Mouse (Mus musculus) neural tube, embryonic 11.5 days (tissue): ENCODE measurements at regions not wholly inside any gene's neighbourhood (a gene's known extent, or its start where the extent isn't known, plus 50 kb on each side); places are given as distances from the start of the nearest gene placed in this dataset.

Experiments
- ATAC-seq: fragments of 200-750 bp; cut with Nextera tagmentation; 2 replicates; pipeline ENCODE4 v1.8.0; 2017; ENCODE audit warnings: moderate number of reproducible peaks, mild to moderate bottlenecking, moderate TSS enrichment, moderate library complexity; ENCODE audit not compliant: insufficient read depth, low FRiP score, low TSS enrichment
- DNase-seq: peaks from one replicate; pipeline ENCODE4 v3.0.0-alpha.2; 2015; ENCODE audit warnings: low spot score
- H3K27ac ChIP-seq: fragments of 300-500 bp; sonication (generic); 2 replicates; pipeline ENCODE4 v1.5.1; 2014; ENCODE audit warnings: low read depth, mild to moderate bottlenecking, low read length
- H3K27me3 ChIP-seq: fragments of 300-500 bp; sonication (generic); 2 replicates; pipeline ENCODE4 v1.6.1; 2014; ENCODE audit warnings: mild to moderate bottlenecking, low read length, mixed read lengths; ENCODE audit not compliant: control insufficient read depth, insufficient read depth
- H3K36me3 ChIP-seq: fragments of 300-500 bp; sonication (generic); 2 replicates; pipeline ENCODE4 v1.6.1; 2014; ENCODE audit warnings: mild to moderate bottlenecking, low read length, moderate library complexity, mixed read lengths; ENCODE audit not compliant: control insufficient read depth, insufficient read depth
- H3K4me1 ChIP-seq: fragments of 300-500 bp; sonication (generic); 2 replicates; pipeline ENCODE4 v1.6.1; 2014; ENCODE audit warnings: low read length, mixed read lengths; ENCODE audit not compliant: control insufficient read depth, insufficient read depth
- H3K4me2 ChIP-seq: fragments of 300-500 bp; sonication (generic); 2 replicates; pipeline ENCODE4 v1.6.1; 2014; ENCODE audit warnings: low read depth, mild to moderate bottlenecking, moderate library complexity
- H3K4me3 ChIP-seq: fragments of 300-500 bp; sonication (generic); 2 replicates; pipeline ENCODE4 v1.5.1; 2014; ENCODE audit warnings: low read depth, low read length
- H3K9ac ChIP-seq: fragments of 300-500 bp; sonication (generic); 2 replicates; pipeline ENCODE4 v1.6.1; 2014; ENCODE audit warnings: mild to moderate bottlenecking, low read length
- H3K9me3 ChIP-seq: fragments of 300-500 bp; sonication (generic); 2 replicates; pipeline ENCODE4 v1.6.1; 2016; ENCODE audit warnings: low read length; ENCODE audit not compliant: control insufficient read depth
- WGBS: fragments of 180-500 bp; shearing (Covaris S2); extraction: QIAGEN DNeasy Blood & Tissue Kit; methylation state at CpG from one replicate; pipeline ENCODE4 v1.1.7; 2014; 5-methylcytosine and 5-hydroxymethylcytosine counted together

DNA sequence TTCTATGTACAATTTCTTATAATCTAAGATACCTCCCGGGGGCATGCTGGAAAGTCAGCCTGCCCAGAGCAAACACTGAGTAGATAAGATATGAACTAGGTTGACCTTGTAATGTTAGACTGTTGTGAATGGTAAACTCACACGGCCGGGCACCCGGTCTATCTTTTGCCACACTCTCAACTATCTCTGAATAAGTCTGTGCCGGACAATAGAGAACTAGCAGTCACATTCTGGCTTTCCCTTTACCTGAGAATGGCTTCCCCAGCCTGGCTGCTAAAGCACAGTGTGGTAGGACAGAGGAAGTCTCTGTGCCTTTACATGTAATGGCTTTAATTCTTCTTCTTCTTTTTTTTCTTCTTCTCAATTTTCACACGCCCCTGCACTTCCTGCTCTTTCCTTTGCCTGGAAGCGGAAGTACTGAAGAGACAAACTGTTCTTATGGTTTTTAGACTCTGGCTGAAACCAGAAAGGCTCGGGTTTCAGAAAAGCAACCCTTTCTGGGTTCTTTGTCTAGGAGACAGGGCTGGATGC is 148.7 kb downstream of the Pten start:
- DNase-seq (no peak), ATAC-seq (no peak)
- no peak overlapping the region for H3K9ac ChIP-seq
- H3K36me3 ChIP-seq = no peaks in the 10 kb centered on the region
- WGBS = 78% methylated on average over 8 of the region's 8 CpGs
- no peak overlapping the region for H3K4me3 ChIP-seq
- 0 out of 2 replicates have a peak, but pooled peaks cover 4% of the 10 kb centered on the region for H3K4me1 ChIP-seq
- H3K9me3 ChIP-seq = no peaks in the 10 kb centered on the region
- H3K4me2 ChIP-seq = no peak overlapping the region
- no peaks in the 10 kb centered on the region for H3K27me3 ChIP-seq
- no peak overlapping the region for H3K27ac ChIP-seq

DNA sequence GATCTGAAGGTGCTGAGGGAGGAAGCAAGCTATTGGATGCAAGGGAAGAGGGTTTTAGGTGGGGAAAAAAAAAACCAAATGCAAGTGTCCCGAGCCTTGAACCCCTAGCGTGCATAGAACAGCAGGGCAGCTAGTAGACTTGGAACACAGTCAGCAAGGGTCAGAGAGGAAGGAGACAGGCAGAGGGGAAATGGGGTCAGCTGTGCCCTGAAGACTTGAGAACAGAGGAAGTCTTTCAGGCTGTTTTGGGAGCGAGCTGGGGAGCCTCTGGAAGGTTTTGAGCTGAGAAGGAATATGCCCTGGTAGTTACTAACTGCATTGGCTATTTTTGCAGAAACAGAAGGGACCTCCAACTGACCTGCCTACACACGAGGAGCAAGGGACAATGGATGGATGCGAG is 149.5 kb downstream of the Pten start:
- H3K36me3 ChIP-seq = no peaks in the 10 kb centered on the region
- no peak overlapping the region for H3K4me3 ChIP-seq
- DNase-seq (no peak), ATAC-seq (no peak)
- H3K27ac ChIP-seq = no peak overlapping the region
- no peak overlapping the region for H3K9ac ChIP-seq
- H3K4me2 ChIP-seq = no peak overlapping the region
- H3K4me1 ChIP-seq = 0 out of 2 replicates have a peak, but pooled peaks cover 4% of the 10 kb centered on the region
- no peaks in the 10 kb centered on the region for H3K27me3 ChIP-seq
- WGBS = 70% methylated on average over 5 of the region's 5 CpGs
- H3K9me3 ChIP-seq = no peaks in the 10 kb centered on the region

DNA sequence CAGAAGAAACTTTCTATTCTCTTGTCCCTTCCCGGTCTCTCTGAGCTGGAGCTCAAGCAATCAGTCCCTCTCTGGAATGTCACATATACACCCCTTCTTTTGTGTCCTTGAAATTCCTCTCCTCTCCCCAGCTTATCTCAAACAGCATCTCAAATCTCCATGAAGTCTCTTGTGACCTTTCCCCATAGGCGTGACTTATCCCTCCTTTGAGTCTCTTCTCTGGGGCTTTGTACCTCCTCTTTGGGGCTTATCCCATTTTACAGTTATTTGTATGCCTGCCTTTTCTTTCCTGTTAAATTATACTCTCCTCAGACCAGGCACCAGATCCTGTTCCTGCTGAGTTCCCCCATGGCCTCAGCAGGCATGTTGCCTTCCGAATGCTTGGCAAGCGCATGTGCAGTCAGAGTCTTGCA is 152.8 kb downstream of the Pten start:
- DNase-seq (no peak), ATAC-seq (no peak)
- H3K9me3 ChIP-seq = no peaks in the 10 kb centered on the region
- no peaks in the 10 kb centered on the region for H3K36me3 ChIP-seq
- no peak overlapping the region for H3K27ac ChIP-seq
- 25% methylated on average over 4 of the region's 4 CpGs for WGBS
- H3K4me1 ChIP-seq = 0 out of 2 replicates have a peak, but pooled peaks cover 4% of the 10 kb centered on the region
- H3K9ac ChIP-seq = no peak overlapping the region
- no peaks in the 10 kb centered on the region for H3K27me3 ChIP-seq
- H3K4me3 ChIP-seq = no peak overlapping the region
- no peak overlapping the region for H3K4me2 ChIP-seq

DNA sequence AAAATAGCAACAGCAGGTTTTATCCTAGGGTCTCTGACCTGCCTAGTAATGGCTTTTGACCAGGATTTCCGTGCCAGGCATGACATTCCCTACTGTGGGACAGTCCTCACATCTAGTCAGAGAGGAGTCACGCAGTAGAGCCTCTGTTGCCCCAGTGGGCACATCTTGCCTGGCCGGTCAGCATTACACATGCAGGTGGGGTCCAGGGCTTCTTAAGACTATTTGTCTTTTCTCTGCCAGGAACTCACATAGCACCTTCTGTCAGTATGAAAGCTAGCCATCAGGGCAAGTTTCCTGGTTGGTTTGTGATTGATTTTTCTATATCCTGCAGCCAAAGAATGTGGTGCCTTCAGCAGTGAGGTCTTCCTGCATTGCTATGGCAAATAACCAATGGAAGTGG is 155.0 kb downstream of the Pten start:
- no peak overlapping the region for H3K27ac ChIP-seq
- no peak overlapping the region for H3K4me2 ChIP-seq

DNA sequence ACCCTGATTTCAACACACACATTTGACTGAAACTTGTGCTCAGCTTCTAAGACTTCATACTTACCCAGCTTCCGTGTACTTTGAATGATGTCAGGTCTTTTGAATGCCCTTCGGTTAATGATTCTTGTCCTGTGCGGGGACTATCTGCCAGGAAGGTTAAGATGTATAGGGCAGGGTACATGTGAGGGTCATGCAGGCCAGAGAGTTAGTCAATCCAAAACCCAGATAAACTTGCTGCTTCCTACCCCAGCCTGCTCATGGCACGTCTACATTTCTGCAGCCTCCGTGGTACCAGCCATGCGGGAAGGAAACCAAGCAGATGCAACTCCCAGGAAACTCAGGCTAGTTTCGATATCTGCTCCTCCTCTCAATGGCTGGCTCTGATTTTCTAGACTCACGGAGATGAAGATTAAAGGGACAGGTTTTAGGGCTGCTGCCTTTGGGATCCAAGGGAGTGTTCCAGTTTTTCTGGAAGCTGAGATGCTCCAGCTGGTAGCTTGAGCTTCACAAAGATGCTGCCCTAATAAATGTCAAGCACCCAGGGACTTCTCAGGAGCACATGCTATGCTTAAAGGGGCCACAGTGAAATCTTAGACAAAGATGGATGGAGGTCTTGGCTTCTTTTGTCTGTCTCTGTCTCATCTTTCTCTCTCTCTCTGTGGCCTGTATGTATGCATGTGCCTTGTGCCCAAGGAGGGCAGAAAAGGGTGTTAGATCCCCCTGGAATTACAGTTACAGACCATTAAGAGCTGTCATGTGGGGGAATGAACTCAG is 159.4 kb downstream of the Pten start:
- 87% methylated on average over 8 of the region's 8 CpGs for WGBS
- Histone ChIP-seq H3K27me3 (no peaks in the 10 kb centered on the region), H3K9ac (no peak overlapping the region), H3K27ac (no peak overlapping the region), H3K4me2 (no peak overlapping the region), H3K9me3 (no peaks in the 10 kb centered on the region), H3K4me1 (no peaks in the 10 kb centered on the region), H3K4me3 (no peak overlapping the region), H3K36me3 (no peaks in the 10 kb centered on the region)
- DNase-seq (no peak), ATAC-seq (no peak)

More for the DNA sequence above, 155.0 kb downstream of the Pten start:
- 91% methylated on average over 3 of the region's 3 CpGs for WGBS
- ATAC-seq (no peak), DNase-seq (no peak)
- no peak overlapping the region for H3K9ac ChIP-seq
- no peaks in the 10 kb centered on the region for H3K9me3 ChIP-seq
- H3K4me1 ChIP-seq = 0 out of 2 replicates have a peak, but pooled peaks cover 4% of the 10 kb centered on the region
- H3K4me3 ChIP-seq = no peak overlapping the region
- no peaks in the 10 kb centered on the region for H3K27me3 ChIP-seq
- H3K36me3 ChIP-seq = no peaks in the 10 kb centered on the region

DNA sequence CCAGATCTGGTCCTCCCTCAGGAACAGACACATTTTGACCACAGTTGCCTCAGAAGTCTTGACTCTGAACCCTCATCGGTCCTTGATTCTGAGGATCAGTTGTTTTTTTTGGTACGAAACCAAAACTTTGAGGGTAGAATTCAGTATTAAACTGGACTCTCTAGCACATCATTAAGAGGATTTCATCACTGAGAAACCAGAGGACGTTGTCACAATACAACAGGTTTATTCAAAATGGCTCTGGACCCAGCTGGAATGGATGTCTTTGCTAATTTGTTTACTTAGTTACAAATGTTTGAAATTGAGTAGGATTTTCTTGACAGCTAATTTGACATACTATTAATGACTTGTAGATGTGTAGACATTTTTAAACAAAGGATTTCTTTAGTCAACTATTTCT is 163.7 kb downstream of the Pten start:
- WGBS = 91% methylated on average over 3 of the region's 3 CpGs
- Histone ChIP-seq H3K4me3 (no peak overlapping the region), H3K27ac (no peak overlapping the region), H3K4me2 (no peak overlapping the region), H3K4me1 (no peaks in the 10 kb centered on the region), H3K9ac (no peak overlapping the region), H3K36me3 (no peaks in the 10 kb centered on the region), H3K9me3 (no peaks in the 10 kb centered on the region), H3K27me3 (no peaks in the 10 kb centered on the region)
- ATAC-seq (no peak), DNase-seq (no peak)

DNA sequence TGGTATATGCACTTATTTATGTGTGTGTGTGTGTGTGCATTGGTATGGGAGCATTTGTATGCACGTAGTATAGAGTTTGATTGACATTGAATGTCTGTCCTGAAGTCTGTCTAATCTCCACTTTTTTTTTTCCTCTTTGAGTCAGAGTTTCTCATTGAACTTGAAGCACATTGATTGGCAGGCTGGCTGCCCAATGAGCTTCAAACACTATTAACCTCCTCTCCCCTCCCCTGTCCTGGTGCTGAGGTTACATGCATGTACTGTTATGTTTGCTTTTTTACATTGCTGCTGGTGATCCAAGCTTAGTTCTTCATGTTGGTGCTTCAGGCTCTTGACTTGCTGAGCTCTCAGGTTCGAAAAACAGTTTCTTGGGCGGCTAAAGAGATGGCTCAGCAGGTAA is 166.6 kb downstream of the Pten start:
- no peak overlapping the region for H3K9ac ChIP-seq
- 83% methylated on average over 3 of the region's 3 CpGs for WGBS
- no peak for ATAC-seq

DNA sequence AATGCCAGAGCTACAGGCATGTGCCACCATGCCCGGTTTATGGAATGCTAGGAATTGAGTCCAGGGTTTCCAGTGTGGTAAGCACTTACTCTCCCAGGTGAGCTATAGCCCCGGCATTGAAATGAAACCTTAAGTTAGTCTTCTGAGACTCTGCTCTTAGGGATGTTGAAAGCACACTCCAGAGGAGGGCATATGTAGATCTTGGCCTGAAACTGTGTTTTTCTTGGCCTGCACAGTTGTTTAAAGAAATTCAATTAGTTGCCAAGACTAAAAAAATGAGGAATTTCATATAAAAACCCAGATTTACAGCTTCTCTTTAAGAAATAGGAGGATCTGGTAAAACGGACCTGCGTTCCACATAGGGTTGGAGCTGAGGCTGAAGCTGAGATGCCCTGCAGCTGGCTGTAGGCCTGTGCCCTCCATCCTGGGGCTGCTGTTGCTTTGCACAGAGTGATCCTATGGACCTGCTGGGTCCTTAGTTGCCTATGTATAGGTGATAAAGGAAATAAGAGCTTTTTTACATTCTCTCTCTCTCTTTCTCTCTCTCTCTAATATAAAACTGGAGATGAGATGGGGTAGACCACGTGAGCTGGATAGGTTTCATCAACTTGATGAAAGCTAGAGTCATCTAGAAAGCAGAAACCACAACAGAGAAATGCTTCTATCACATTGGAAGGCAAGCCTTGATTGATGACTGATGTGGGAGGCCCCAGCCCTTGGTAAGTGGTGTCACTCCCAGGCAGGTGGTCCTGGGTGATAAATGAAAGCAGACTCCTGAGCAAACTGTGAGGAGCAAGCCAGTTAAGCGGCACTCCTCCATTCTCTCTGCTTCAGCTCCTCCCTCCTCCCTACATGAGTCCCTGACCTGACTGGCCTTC is 168.6 kb downstream of the Pten start:
- Histone ChIP-seq H3K27ac (no peak overlapping the region), H3K36me3 (no peaks in the 10 kb centered on the region), H3K4me1 (no peaks in the 10 kb centered on the region), H3K4me2 (no peak overlapping the region), H3K9me3 (no peaks in the 10 kb centered on the region), H3K4me3 (no peak overlapping the region), H3K9ac (no peak overlapping the region), H3K27me3 (no peaks in the 10 kb centered on the region)
- 67% methylated on average over 6 of the region's 6 CpGs for WGBS
- DNase-seq (no peak), ATAC-seq (no peak)

More for the DNA sequence above, 166.6 kb downstream of the Pten start:
- H3K4me1 ChIP-seq = no peaks in the 10 kb centered on the region
- H3K27ac ChIP-seq = no peak overlapping the region
- no peak overlapping the region for H3K4me3 ChIP-seq
- H3K36me3 ChIP-seq = no peaks in the 10 kb centered on the region
- no peak for DNase-seq
- H3K27me3 ChIP-seq = no peaks in the 10 kb centered on the region
- no peak overlapping the region for H3K4me2 ChIP-seq
- no peaks in the 10 kb centered on the region for H3K9me3 ChIP-seq
